Mouse (Mus musculus) G1E (cell line): ENCODE measurements at regions not wholly inside any gene's neighbourhood (a gene's known extent, or its start where the extent isn't known, plus 50 kb on each side); places are given as distances from the start of the nearest gene placed in this dataset.

ENCODE experiments used
- CTCF ChIP-seq: IDR thresholded peaks from 2 replicates; pipeline ENCODE4 v1.5.1; 2012; ENCODE audit warnings: low read depth, low read length, inconsistent platforms, mixed read lengths
- GATA1 ChIP-seq: IDR thresholded peaks from 2 replicates; pipeline ENCODE4 v1.6.1; 2012; ENCODE audit warnings: borderline replicate concordance, low read length, inconsistent platforms, mixed read lengths

- TF ChIP-seq CTCF (no peak), GATA1 (no peak)
Measured at GRCm38 (mm10) chr1:23653628-23654027, 107.9 kb upstream of the B3gat2 start.
